Mouse (Mus musculus): ENCODE results near the gene Pgls.

Gene Pgls

DNA sequence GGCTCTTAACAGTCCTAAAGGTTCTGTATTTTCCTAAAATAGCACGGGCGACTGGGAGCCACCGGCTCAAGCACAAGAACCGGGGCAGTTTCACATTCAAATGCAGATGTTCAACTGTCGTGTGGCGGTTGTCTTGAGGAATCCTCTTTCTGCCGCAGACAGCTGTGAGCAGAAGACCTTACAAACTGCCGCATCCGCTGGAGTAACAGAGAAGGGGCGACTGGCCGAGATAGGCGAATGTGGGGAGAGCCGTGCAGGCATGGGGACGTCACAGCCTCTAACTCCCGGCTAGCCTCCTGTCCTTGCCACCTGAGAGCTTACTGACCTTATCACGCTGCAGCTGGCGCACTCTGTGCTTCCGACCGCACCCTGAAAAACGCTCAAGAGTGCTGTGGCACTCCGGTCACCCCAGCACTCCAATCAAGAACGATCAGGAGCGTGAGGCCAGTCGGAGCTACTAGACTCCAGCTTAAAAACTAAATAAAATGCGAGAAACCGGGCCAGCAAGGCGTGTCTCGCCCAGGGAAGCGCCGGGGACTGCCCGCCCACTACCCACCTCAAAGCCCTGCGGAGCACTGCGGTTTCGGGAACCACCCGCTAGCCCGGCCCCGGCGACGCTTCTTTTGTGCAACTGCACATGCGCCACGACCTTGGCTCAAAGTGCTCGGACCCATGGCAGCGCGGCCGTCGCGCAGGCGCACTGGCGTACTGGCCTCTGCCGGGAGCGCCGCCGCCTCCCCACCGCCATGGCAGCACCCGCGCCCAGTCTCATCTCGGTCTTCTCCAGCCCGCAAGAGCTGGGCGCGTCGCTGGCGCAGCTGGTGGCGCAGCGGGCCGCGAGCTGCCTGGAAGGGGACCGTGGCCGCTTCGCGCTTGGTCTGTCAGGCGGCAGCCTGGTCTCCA is at the start of gene Pgls:
Pgls (plus strand) TSS at position 706 of the 903 bp plus-strand sequence.
- DNase-seq (ENCODE audit: low spot score) = peak; percentile 96

DNA sequence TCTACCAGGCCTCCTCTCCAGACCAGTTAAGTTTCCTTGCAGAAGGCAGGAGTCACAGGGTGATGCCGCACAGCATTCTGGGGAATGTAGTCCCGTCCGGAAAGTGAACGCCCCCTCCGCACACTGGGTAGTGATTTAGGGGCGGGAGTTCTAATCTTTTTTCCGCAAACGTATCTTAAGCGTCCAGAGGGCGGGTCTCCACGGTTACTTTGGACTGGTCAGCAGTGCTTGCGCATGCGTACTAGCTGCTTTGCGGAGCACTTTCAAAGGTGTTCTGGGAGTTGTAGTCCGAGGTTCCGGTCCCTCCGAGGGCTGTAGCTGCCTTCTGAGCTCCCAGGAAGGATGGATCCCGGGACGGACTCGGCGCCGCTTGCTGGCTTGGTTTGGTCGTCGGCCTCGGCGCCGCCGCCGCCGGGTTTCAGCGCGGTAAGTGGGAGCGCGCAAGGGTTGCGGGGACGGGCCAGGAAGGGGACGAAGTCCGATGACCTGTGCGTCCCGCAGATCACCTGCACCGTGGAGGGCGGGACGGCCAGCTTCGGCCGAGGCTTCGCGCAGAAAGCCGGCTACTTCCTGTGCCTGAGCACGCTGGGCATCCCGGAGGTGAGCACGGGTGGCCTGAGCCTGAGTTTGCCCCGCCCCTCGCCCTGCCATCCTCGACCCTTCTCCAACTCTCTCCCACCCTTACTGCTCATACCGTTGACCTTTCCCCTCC is 49.2 kb upstream of the Pgls start, which contains the start of gene Mvb12a:
Mvb12a (plus strand) TSS at position 291 of the 712 bp plus-strand sequence.
- DNase-seq (ENCODE audit: low spot score) = peak; percentile 99

DNA sequence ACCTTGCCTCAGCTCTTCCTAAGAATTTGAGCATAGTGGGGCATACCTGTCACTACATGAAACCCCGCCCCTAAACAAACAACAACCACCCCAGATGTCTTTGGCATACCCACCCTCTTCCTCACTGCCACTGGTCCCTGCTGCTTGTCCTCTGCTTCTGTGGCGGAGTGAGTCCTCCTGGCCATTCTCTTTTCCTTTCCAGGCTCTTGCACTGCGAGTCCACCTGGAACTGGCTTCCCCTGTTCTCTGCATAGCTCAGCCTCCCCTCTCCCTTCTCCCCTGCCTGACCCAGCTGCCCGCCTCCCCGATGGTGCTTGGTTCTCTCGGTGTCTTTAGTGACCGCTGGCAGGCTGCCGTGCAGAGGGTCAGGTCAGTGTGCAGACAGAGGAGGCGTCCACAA is 48.2 kb upstream of the Pgls start:
- no peak for DNase-seq (ENCODE audit: low spot score)

DNA sequence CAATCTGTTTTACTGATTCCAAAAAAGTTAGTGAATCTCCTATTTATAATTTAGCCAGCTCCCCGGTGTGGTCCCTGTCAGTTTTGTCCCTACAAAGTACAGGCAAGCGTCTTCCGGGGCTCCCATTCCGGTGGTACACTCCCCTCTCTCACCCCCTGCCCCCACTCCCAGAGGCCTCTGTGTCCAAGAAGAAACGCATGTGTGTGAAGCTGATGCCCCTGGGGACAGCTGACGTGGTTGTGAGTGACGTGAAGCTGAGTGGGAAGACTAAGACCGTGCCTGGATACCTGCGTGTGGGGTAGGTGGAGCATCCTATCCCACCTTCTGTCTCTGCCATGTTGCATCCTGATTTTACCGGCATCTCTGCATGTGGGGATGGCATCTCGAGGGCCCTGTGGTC is 46.9 kb upstream of the Pgls start:
- no peak for DNase-seq (ENCODE audit: low spot score)

DNA sequence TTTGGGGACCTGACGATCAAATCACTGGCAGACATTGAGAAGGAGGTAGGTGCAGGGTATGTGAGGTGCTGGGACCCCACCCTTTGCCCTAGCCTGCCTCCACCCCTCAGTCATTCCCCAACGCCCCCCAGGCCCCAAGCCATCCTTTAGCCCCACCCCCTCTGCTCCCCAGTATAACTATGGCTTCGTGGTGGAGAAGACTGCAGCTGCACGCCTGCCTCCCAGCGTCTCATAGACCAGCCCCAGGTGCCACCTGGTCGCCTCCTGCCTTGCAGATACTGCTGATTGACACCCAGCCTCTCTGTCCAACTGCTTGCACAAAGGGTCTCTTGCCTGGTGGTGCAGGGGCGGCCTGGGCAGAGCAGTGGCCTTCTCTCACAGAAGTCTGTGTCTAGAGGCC is 44.4 kb upstream of the Pgls start:
- no peak for DNase-seq (ENCODE audit: low spot score)

DNA sequence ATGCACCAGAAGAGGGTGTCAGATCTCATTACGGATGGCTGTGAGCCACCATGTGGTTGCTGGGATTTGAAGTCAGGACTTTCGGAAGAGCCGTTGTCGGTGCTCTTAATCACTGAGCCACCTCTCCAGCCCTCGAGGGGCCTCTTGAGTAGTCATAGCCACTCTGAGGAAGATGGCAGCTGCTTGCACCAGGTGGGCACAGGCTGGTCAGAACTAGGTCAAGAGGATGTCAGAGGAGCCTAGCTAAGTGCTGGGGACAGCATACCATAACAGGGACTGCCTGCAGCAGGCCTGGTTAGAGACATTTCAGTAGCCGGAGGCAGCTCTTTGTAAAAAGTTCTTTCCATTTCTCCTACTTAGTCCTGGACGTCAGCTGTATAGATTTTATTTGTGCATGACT is 41.2 kb upstream of the Pgls start:
- no peak for DNase-seq (ENCODE audit: low spot score)

DNA sequence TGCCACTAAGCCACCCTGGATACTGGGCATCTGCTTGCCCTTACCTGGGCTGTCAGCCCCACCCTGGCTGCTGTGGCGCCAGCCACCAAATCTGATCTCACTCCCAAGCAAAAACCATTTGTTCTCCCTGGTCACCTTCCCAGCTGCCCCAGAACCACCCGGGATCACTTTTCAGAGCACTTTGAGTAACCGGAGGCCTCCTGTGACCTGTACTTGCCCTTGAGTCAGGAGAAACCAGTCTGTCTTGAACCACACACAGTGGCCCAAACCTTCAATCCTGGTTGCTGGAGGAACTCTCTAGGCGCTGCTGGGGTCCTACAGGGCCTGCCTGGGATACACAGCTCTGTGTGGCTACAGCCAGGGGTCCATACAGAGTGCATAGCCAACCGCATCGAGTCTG is 39.2 kb upstream of the Pgls start:
- DNase-seq (ENCODE audit: low spot score) = no peak

DNA sequence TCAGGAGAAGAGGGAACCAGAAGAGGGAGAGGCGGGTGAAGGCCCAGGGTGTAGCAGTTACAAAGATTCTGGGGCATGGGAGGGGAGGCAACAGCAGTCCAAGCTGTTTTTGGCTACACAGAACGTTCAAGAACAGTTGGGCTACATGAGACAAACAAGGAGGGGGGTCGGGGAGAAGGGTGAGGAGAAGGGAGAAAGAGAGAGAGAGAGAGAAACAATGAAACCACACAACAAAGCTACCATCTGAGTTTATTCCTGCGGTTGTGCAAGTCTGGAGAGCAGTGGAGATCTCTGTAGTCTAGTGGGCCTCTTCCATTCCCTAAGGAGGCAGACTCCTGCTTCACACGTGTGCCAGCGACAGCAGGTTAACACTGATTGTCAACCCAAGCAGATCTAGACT is 38.0 kb upstream of the Pgls start:
- no peak for DNase-seq (ENCODE audit: low spot score)

DNA sequence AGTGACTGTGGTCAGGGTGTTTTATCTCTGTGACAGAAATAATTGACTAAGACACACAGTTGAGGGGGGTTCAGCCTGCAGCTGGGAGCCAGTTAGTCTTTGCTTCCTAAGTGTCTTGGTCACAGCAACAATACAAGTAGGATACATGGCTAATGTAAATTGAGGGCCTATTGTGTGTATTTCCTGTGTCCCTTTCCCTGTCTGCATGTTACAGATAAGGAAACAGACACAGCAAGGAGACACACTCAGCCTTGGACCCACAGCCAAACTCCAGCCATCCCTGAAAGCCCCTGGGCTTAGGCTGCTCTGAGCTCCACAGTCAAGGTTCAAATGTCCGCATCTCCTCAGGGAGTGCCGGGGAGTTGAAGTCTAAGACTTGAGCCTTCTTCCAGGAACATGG is 37.3 kb upstream of the Pgls start:
- DNase-seq (ENCODE audit: low spot score) = no peak

DNA sequence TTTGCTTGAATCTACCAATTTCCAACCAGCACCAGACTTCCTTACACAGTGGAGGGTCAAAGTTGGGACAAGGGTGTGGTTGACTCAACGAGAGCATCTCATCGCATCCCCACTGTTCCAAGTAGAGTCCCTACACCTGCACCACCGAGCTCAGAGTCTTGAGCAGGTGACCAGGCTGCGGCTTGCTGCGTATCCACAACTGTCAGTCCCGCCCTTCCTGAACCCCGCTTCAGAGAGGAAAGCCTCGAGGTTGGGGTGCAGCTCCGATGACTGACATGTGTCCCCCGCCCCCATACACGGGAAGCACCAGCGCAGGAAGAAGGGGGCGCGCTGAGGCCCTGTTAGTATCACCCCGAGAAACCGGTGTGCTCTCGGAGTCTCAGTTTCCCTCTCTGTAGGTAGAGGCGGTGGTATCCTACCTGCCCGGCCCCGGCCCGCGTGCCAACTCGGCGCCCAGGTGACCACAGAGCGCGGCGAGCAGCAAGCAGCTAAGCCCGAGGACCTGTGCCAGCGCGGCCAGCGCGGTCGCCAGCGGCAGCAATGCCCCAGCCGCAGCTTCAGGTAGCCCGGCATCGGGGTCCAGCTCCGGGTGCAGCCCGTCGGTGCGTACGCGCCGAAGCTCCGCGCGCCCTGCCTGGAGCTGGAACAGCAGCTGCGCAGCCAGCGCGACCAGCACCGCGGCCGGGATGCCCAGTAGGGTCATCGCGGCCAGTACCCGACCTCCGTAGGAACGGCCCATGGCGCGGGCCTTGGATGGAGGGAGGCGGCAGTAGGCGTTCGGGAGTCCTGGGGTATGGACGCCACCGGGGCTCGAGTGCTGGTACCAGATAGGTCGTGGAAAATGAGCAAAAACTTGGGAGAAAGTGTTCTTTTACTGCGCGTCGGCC is 33.7 kb upstream of the Pgls start, which contains the start of gene Tmem221:
Tmem221 (minus strand) TSS at position 801 of the 887 bp plus-strand sequence.
- no peak for DNase-seq (ENCODE audit: low spot score)

DNA sequence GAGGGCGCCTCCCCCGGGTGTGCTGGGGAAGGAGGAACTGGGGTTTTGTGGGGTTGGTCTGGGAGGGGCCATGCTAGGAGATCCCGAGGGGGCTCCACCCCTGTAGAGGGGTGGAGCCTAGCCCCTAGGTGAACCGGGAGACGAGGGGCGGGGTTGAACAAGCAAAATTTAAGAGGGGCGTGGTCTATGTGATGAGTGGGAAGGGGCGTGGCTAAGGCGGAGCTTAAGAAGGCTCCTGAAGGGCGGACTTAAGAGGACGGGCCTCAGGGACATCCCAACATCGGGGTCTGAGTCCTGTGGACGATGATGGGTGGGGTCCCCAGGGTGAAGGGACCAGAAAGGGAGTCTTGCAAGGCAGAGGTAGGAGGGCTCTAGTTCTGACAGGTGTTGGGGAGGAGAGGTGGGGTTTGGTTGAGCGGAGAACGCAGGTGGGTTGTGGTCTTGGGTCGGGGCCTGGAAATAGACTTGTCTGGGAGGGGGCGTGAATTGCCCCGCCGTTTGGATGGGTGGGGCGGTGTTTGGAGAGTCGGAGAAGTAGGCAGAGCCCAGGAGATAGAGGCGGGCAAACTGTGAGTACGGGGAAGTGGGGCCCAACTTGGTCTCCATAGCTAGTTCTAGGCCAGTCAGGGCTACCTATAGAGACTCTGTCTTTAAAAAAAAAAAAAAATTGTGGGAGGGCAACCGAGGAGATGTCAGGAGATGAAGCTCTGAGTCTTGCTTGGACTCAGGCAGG is 32.9 kb upstream of the Pgls start:
- DNase-seq (ENCODE audit: low spot score) = peak; percentile 58

DNA sequence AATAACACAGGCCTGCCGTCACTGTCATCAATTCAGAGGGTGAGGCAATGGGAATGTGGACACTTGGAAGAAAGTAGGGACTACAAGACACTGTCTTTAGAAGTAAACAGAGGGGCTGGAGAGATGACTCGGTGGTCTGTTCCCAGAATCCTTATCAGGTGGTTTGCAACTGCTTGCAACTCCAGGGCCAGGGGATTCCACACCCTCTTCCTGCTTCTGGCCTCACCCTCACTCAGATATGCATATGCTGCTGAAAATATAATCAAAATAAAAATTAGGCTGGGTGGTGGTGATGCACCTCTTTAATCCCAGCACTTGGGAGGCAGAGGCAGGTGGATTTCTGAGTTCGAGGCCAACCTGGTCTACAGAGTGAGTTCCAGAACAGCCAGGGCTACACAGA is 31.9 kb upstream of the Pgls start:
- DNase-seq (ENCODE audit: low spot score) = no peak

DNA sequence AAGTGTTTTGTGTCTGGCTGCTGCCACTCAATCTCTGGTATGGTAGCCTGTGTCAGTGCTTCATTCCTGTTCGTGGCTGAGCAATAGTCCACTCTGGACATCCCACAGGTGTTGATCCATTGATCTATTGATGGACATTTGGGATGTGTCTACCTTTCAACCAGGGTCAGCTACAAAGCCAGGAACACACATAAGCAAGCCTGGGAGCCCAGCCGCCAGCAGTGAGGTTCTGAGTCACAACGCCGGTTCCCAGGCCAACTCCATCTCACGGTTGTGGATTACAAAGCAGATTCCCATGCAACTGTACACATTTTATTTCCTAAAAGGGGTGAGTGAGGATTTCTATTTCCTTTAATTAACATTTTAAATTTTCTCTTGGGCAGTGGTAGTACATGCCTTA is 31.2 kb upstream of the Pgls start:
- no peak for DNase-seq (ENCODE audit: low spot score)

DNA sequence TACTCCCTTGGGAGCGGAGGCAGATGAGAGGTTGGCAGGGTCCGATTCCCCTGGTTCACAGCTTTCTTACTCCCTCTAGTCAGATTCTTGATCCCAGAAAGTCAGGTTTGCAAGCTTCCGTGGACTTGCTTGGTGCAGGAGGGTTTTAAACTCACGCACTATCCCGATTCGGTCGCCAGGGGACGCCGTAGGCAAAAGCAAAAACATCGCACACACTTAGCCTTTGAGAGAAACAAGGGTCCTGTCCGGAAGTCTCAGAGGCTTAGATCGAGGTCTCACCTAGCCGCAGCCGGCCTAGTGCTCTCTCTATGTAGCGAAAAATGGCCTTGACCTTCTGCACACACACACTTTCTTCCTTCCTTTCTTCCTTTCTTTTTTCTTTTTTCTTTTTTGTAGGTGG is 30.6 kb upstream of the Pgls start:
- DNase-seq (ENCODE audit: low spot score) = peak; percentile 60

DNA sequence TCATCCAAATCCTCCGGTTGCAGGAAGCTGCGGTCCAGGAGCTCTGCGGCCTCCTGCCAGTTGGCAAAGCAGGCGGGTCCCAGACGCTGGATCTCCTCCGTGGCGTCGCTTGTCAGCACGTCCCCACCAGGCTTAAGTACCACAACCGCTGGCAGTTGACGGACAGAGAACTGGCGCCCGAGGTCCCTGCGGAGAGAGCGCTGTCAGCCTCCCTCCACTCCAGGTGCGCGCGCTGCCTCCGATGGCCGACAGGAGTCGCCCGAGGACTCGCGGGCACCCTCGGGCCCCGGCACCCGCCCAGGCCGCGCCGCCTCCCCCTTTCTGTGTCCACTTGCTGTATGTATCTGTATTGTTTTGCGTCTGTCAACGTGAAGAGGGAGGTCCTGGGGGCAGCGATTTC is 29.2 kb upstream of the Pgls start:
- DNase-seq (ENCODE audit: low spot score) = peak; percentile 69

DNA sequence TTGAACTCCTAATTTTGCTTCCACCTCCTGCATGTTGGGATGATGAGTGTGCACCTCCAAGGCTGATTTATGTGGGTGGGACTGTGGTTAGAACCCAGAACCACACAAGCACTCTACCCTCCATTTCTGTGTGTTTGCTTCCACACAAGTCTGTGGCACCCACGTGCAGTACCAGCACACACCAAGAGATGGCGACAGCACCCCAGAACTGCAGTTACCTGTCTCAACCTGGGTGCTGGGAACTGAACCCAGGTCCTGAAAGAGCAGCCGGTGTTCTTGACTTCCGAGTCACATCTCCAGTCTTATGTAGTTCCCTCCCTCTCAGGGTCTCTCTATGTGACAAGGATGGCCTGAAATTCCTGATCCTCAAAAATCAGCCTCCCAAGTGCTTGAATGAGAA is 28.0 kb upstream of the Pgls start:
- no peak for DNase-seq (ENCODE audit: low spot score)

DNA sequence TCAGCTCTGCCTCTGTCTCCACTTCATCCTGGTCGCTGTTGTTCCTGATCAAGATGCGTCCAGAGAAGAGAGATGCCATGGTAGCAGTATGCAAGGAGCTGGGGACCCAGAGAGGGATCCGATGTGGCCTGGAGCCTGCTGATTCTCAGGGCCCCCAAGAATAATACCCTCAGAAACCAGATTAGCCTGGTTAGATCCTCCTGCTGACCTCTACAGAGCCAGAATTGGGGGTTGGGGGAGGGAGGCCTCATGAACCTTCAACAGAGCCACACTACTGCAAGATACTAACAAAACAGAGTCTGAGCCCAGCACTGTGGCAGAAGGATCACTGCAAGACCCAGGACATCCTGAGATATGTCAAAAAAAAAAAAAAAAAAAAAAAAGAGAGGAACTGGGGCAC is 25.5 kb upstream of the Pgls start, which contains the start of gene Nxnl1:
Nxnl1 (minus strand) TSS at position 101 of the 400 bp plus-strand sequence.
- no peak for DNase-seq (ENCODE audit: low spot score)

DNA sequence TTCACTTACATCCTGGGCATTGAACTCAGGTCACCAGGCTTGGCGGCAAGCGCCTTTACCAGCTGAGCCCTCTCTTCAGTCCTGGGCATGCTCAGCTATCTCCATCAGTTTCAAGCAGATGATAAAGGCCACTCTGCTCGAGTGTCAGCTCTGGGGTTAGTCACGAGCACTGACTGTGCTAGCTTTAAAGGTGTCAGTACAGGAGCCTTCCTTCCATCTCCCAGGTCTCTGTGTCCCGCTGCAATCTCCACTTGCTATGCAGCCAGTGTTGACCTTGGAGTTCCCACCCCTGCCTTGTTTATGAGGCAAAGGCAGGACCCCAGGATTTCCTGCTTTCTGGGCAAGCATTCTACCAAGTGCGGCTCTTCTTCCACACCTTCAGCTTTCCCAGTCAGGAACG is 24.4 kb upstream of the Pgls start:
- no peak for DNase-seq (ENCODE audit: low spot score)

DNA sequence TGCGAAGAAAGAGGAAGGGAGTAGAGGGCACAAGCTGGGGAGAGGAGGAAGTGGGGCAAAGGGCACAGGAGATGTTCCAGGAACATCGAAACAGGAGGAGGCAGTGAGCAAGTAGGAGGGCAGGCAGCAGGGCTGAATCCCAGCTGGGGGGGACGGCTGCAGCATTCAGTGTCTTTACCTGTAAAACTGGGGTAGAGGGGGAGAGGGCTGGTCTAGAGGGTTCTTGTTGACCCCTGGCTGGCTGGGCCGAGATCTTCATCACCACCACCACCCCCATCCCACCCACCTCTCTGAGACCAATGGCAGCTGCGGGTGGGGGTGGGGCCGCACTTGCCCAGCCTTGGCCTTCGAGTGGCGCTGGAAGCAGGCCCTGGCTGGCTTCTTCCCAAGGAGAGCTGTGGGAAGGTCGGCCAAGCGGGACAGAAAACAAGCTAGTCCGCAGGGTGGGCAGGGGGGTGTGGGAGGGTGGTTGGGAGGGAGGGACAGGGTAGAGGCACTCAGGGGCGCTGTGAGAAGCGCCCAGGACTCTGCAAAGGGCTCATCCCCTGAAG is 23.5 kb upstream of the Pgls start, which contains the start of gene Slc27a1:
Slc27a1 (plus strand) TSS at position 496 of the 551 bp plus-strand sequence.
- peak; percentile 68 for DNase-seq (ENCODE audit: low spot score)

DNA sequence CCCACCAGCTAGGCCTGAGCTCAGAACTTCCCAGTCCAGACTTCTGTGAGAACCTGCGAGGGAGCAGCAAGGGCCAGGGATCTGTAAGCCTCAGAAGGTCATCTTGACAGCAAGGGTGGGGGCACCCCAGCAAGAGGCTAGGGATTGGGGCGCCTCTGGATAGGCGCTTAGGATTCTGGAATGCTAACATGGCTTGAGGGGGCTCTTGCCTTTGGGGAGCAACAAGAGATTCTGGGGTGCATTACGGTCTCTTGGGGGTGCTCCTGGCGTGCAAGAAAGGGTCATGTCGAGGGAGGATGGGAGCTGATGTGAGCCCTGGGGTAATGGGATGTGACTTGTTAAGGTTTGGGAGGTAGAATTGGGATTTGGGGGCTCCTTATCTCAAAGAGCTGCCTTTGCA is 23.0 kb upstream of the Pgls start:
- DNase-seq (ENCODE audit: low spot score) = no peak
